ENCODE assay signal across 6 mouse cellular contexts in the genomic region with DNA sequence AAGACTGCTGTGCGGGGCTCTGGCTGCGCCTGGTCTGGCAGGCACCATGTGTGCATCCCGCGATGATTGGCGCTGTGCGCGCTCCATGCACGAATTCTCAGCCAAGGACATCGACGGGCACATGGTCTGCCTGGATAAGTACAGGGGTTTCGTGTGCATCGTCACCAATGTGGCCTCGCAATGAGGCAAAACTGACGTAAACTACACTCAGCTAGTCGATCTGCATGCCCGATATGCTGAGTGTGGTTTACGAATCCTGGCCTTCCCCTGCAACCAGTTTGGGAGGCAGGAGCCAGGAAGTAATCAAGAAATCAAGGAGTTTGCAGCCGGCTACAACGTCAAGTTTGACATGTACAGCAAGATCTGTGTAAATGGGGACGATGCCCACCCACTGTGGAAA.
DNase-seq lines count a peak whose midpoint lies in the region; ATAC-seq lines count a peak whose summit lies in the region.
"Not testable (repeated sequence)": the region's sequence is repeated elsewhere in the genome, so short reads cannot be mapped to it uniquely, and the experiment has no call there.

No protein-coding gene starts in this region.

- not testable (repeated sequence) for DNase-seq in midbrain, embryonic 14.5 days

- H3K27me3 ChIP-seq in hindbrain, embryonic 12.5 days; hindbrain, embryonic 15.5 days; lung, embryonic 16.5 days (ENCODE audit: control insufficient read depth, insufficient read depth, low read depth, low read length); midbrain, embryonic 14.5 days (ENCODE audit: control insufficient read depth, insufficient read depth, low read length); neural tube, embryonic 12.5 days (replicated peaks): not testable (repeated sequence)

- H3K9me3 ChIP-seq in hindbrain, embryonic 12.5 days (replicated peaks); hindbrain, embryonic 15.5 days; lung, embryonic 16.5 days (ENCODE audit: control insufficient read depth, low read length); midbrain, embryonic 14.5 days (ENCODE audit: control insufficient read depth, low read length); neural tube, embryonic 12.5 days: not testable (repeated sequence)

- H3K4me3 ChIP-seq in hindbrain, embryonic 12.5 days; hindbrain, embryonic 15.5 days; lung, embryonic 16.5 days (ENCODE audit: low read length); midbrain, embryonic 14.5 days (replicated peaks; ENCODE audit: low read depth, low read length); neural tube, embryonic 12.5 days: not testable (repeated sequence)

- peak; percentile 90 for ATAC-seq in erythroblast, adult 5-6 weeks (replicated peaks; ENCODE audit: low FRiP score, poor library complexity, severe bottlenecking)
- ATAC-seq in hindbrain, embryonic 12.5 days (ENCODE audit: low FRiP score) = peak; percentile 39; the same call in 1 of the 2 replicates
- ATAC-seq in hindbrain, embryonic 15.5 days (ENCODE audit: low FRiP score, low read depth); midbrain, embryonic 14.5 days (ENCODE audit: low FRiP score, low TSS enrichment): not testable (repeated sequence)
- ATAC-seq in lung, embryonic 16.5 days (ENCODE audit: low read depth) = 0 out of 2 replicates have a peak, but pooled peaks have one; percentile 28
- 0 out of 2 replicates have a peak, but pooled peaks have one; percentile 44 for ATAC-seq in neural tube, embryonic 12.5 days (ENCODE audit: low FRiP score, low read depth)

- H3K9ac ChIP-seq in hindbrain, embryonic 12.5 days; hindbrain, embryonic 15.5 days; lung, embryonic 16.5 days (ENCODE audit: low read length); midbrain, embryonic 14.5 days (replicated peaks; ENCODE audit: low read length); neural tube, embryonic 12.5 days: not testable (repeated sequence)

- not testable (repeated sequence) for H3K4me1 ChIP-seq in hindbrain, embryonic 12.5 days; hindbrain, embryonic 15.5 days (replicated peaks); lung, embryonic 16.5 days (replicated peaks; ENCODE audit: control insufficient read depth, insufficient read depth, low read length); midbrain, embryonic 14.5 days (ENCODE audit: control insufficient read depth, insufficient read depth, low read length); neural tube, embryonic 12.5 days

- not testable (repeated sequence) for H3K36me3 ChIP-seq in hindbrain, embryonic 12.5 days; hindbrain, embryonic 15.5 days; lung, embryonic 16.5 days (ENCODE audit: control insufficient read depth, insufficient read depth, low read length); midbrain, embryonic 14.5 days (ENCODE audit: control insufficient read depth, insufficient read depth, low read length); neural tube, embryonic 12.5 days

- not testable (repeated sequence) for H3K27ac ChIP-seq in hindbrain, embryonic 12.5 days; lung, embryonic 16.5 days (ENCODE audit: low read length); neural tube, embryonic 12.5 days
- peak overlapping the region; percentile 51; the same call in 1 of the 2 replicates for H3K27ac ChIP-seq in hindbrain, embryonic 15.5 days (replicated peaks)
- peak overlapping the region; percentile 87; the same call in 1 of the 2 replicates for H3K27ac ChIP-seq in midbrain, embryonic 14.5 days (replicated peaks; ENCODE audit: low read depth, low read length)

- 90% methylated on average over 20 of the region's 20 CpGs for WGBS in hindbrain, embryonic 12.5 days
- 97% methylated on average over 20 of the region's 20 CpGs for WGBS in hindbrain, embryonic 15.5 days
- 95% methylated on average over 20 of the region's 20 CpGs for WGBS in lung, embryonic 16.5 days
- 97% methylated on average over 20 of the region's 20 CpGs for WGBS in midbrain, embryonic 14.5 days
- 95% methylated on average over 20 of the region's 20 CpGs for WGBS in neural tube, embryonic 12.5 days

- H3K4me2 ChIP-seq in hindbrain, embryonic 12.5 days (replicated peaks); hindbrain, embryonic 15.5 days; lung, embryonic 16.5 days (ENCODE audit: low read depth, low read length); midbrain, embryonic 14.5 days (ENCODE audit: low read length); neural tube, embryonic 12.5 days (replicated peaks): not testable (repeated sequence)
